Mouse (Mus musculus) ES-E14 (cell line): ENCODE results near the gene Dnajc4.

Experiments
- HCFC1 ChIP-seq: IDR thresholded peaks from 2 replicates; pipeline ENCODE4 v1.6.1; 2012; ENCODE audit warnings: low read length, inconsistent platforms, borderline replicate concordance; ENCODE audit not compliant: insufficient read depth
- ZC3H11A ChIP-seq: IDR thresholded peaks from 2 replicates; pipeline ENCODE4 v1.6.1; 2012; ENCODE audit warnings: low read depth, mild to moderate bottlenecking, inconsistent platforms, low read length, borderline replicate concordance

- TF ChIP-seq ZC3H11A (no peak), HCFC1 (no peak)
These were observed 21.8 kb downstream of the Dnajc4 start for GRCm38 (mm10) chr19:6970460-6971085.
